Mouse (Mus musculus): ENCODE results near the gene Timmdc1.

GRCm38 (mm10) chr16:38458600-38459280 is 63.7 kb downstream of the Timmdc1 start:
- no peak for TF ChIP-seq CTCF (IDR thresholded peaks at IDR 0.05; ENCODE audit: extremely low read depth, insufficient read depth, insufficient read length, insufficient replicate concordance)
- TF ChIP-seq POLR2A (IDR thresholded peaks at IDR 0.05; ENCODE audit: low read depth, low read length): no peak

All from spleen, adult 2 months (tissue).